Mouse (Mus musculus): Measurements from ENCODE around the gene Mctp1. TPM values are rescaled to one million over a fixed set of nuclear protein-coding genes. Genes with fewer than 3 reads are reported as not detected.

Mctp1 gene
- total and polyA plus RNA-seq, 2 experiments from 2014 or later = 7.2 to 13.5 TPM

DNA sequence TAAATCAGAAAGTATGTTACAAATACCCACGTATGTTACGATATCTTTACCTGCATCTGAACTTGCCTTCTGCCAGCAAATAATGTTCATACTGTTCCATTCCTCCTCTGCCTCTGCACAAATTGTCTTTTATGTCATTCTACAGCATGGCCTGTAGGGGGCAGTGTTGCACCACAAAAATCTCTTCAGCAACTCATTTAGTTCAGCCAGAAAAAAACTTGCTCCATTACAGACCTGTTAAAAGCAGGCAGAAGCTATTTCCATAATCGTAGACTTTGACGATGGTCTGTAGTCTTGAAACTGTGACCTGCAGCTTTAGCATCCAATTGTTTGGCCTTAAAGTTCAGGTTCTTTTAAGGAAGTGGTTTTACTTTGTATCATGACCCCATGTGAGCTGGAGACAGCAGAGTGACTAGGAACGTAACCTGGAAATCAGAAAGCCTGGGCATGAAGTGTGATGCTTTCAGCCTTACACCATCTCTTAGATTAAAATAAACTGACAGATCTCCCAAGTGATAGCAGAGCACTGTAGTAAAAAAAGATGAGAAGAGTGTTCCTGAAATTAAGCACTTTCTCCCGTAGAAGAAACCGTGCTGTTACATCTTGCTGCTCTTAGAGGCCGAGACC lies 460.4 kb downstream of the Mctp1 start:
- Histone ChIP-seq H3K9ac (no peak overlapping the region), H3K36me3 (ENCODE audit: insufficient read depth) (no peaks in the 10 kb centered on the region), H3K4me1 (ENCODE audit: insufficient read depth) (no peaks in the 10 kb centered on the region), H3K27ac (ENCODE audit: low read depth, low read length) (no peak overlapping the region), H3K27me3 (ENCODE audit: insufficient read depth, low read length) (no peaks in the 10 kb centered on the region), H3K4me2 (ENCODE audit: low read depth) (no peak overlapping the region), H3K9me3 (ENCODE audit: low read length) (no peaks in the 10 kb centered on the region), H3K4me3 (ENCODE audit: low read depth, low read length) (no peak overlapping the region)
- 40% methylated on average over 8 of the region's 8 CpGs for WGBS
- TF ChIP-seq CTCF (IDR thresholded peaks at IDR 0.05; ENCODE audit: low read depth) = peak; percentile 92
- peak; percentile 84 for ATAC-seq
- peak; percentile 87 for DNase-seq

DNA sequence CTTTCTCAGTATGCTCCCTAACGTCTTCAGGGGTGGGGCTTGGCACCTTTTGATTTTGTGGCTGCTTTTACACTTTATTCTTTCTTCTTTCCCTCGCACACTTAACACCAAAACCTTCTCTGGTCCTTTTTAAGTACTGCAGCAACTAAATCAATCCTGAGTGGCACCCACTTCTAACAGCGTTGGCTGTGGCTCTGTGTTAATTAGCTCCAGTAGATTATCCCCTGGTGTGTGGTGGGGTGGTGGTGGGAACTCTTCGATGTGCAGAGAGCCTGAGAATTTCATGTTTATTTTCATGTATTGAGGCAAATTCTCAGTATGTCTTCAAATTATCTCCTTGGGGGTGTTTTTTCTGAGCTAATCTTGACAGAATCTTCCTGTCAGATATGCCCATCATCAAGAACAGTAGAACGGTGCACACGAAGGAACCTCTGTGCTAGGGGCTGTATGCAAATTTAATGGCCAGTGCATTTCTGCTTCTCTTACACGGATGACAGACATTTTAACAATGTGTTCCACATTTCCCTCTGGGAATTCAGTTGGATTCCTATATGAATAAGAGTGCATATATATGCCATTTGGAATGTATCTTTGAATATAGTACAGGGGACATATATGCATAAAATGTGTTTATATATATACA lies 466.2 kb downstream of the Mctp1 start:
- TF ChIP-seq CTCF (IDR thresholded peaks at IDR 0.05; ENCODE audit: low read depth) = no peak
- H3K27me3 ChIP-seq (ENCODE audit: insufficient read depth, low read length) = no peaks in the 10 kb centered on the region
- no peak overlapping the region for H3K9ac ChIP-seq
- H3K4me2 ChIP-seq (ENCODE audit: low read depth) = no peak overlapping the region
- H3K36me3 ChIP-seq (ENCODE audit: insufficient read depth) = no peaks in the 10 kb centered on the region
- ATAC-seq = no peak; the same call in 1 of the 2 replicates
- H3K4me1 ChIP-seq (ENCODE audit: insufficient read depth) = no peaks in the 10 kb centered on the region
- DNase-seq = no peak
- no peak overlapping the region for H3K4me3 ChIP-seq (ENCODE audit: low read depth, low read length)
- 16% methylated on average over 7 of the region's 7 CpGs for WGBS
- H3K27ac ChIP-seq (ENCODE audit: low read depth, low read length) = no peak overlapping the region
- no peaks in the 10 kb centered on the region for H3K9me3 ChIP-seq (ENCODE audit: low read length)

DNA sequence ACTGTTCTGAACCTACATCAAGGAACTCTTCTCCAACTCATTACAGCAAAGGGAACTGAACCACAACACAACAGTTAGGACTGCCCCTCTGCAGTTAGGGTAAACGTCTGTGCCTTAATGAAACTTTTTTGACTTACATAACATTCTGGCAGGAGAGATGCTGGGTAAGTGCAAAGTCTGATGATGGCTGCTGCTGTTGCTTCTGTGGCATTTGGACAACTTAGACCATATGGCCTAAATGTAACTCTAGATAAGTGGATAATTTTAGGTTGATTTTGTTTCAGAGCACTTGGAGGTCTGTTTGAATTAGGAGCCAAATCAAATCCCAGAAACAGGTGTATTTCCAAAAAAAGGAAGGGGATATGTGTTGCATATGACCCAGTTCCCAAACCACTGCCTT lies 470.0 kb downstream of the Mctp1 start:
- no peak for TF ChIP-seq CTCF (IDR thresholded peaks at IDR 0.05; ENCODE audit: low read depth)

DNA sequence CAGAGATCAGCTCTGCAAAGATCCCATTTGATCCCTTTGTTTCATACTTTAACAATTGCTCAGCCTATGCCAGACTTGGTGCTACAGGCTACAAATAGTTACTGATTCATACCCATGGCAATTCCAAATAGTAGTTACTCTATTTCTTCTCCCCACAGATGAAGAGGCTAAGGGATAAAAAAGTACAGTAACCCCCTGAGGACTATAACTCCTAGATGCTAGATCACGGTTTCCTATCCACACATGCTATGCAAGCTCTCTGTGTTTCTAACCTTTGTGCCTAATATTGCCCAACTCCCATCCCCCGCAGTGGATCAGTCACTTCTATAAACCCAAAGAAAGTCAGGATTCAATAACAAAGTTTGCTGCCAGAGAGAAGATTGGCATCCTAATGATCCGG lies 470.7 kb downstream of the Mctp1 start:
- no peak overlapping the region for H3K4me3 ChIP-seq (ENCODE audit: low read depth, low read length)
- H3K9ac ChIP-seq = no peak overlapping the region
- no peak for DNase-seq
- no peaks in the 10 kb centered on the region for H3K9me3 ChIP-seq (ENCODE audit: low read length)
- no peaks in the 10 kb centered on the region for H3K27me3 ChIP-seq (ENCODE audit: insufficient read depth, low read length)
- H3K36me3 ChIP-seq (ENCODE audit: insufficient read depth) = no peaks in the 10 kb centered on the region
- TF ChIP-seq CTCF (IDR thresholded peaks at IDR 0.05; ENCODE audit: low read depth) = no peak
- H3K4me2 ChIP-seq (ENCODE audit: low read depth) = no peak overlapping the region
- ATAC-seq = no peak
- WGBS = 82% methylated on average over 3 of the region's 3 CpGs
- no peak overlapping the region for H3K27ac ChIP-seq (ENCODE audit: low read depth, low read length)
- no peaks in the 10 kb centered on the region for H3K4me1 ChIP-seq (ENCODE audit: insufficient read depth)

More for the DNA sequence above, 470.0 kb downstream of the Mctp1 start:
- Histone ChIP-seq H3K4me3 (ENCODE audit: low read depth, low read length) (no peak overlapping the region), H3K27me3 (ENCODE audit: insufficient read depth, low read length) (no peaks in the 10 kb centered on the region), H3K4me2 (ENCODE audit: low read depth) (no peak overlapping the region), H3K9ac (no peak overlapping the region), H3K27ac (ENCODE audit: low read depth, low read length) (no peak overlapping the region), H3K36me3 (ENCODE audit: insufficient read depth) (no peaks in the 10 kb centered on the region), H3K4me1 (ENCODE audit: insufficient read depth) (no peaks in the 10 kb centered on the region), H3K9me3 (ENCODE audit: low read length) (no peaks in the 10 kb centered on the region)
- DNase-seq (no peak), ATAC-seq (no peak)
- 34% methylated on average over 1 of the region's 1 CpGs for WGBS

DNA sequence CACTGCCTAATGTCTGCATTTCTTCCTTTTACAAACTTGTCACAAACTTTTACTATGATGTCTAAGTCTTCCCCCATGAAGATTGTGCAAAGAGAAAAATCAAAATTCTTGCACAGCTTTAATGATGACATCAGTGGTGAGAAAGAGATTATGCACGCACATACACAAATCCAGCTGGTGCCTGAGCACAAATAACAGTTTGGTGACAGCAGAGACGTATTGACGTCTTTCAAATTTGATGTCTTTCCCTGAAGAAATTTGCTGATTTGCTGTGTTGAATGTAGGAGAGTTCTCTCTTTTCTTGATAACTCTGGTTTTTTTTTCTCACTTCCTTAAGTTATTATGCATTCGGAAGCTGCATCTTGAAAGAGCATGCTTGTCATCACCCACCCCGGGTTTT lies 472.7 kb downstream of the Mctp1 start:
- 41% methylated on average over 5 of the region's 5 CpGs for WGBS
- Histone ChIP-seq H3K4me3 (ENCODE audit: low read depth, low read length) (no peak overlapping the region), H3K27ac (ENCODE audit: low read depth, low read length) (no peak overlapping the region), H3K36me3 (ENCODE audit: insufficient read depth) (no peaks in the 10 kb centered on the region), H3K9me3 (ENCODE audit: low read length) (no peaks in the 10 kb centered on the region), H3K4me2 (ENCODE audit: low read depth) (no peak overlapping the region), H3K9ac (no peak overlapping the region), H3K4me1 (ENCODE audit: insufficient read depth) (no peaks in the 10 kb centered on the region), H3K27me3 (ENCODE audit: insufficient read depth, low read length) (no peaks in the 10 kb centered on the region)
- no peak for DNase-seq
- peak; percentile 75 for ATAC-seq
- TF ChIP-seq CTCF (IDR thresholded peaks at IDR 0.05; ENCODE audit: low read depth) = no peak

DNA sequence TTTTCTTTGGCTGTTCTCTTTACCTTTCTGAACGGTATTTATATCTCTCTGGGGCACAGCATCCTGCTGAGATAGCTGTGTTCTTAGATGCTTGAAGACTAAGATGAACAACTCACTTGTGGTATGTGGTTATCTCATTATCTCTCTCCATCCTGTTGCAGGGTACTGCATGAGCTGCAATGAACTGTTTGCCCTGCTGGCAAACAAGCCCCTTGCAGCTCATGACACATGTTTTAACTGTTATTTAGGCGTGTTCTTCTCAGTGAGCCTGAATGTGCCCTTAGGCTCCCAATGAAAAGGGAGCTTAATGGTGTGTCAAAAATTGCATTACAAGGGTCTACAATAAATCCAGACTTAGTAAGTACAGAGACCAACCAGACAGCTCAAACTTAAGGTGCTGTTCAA lies 473.7 kb downstream of the Mctp1 start:
- Histone ChIP-seq H3K36me3 (ENCODE audit: insufficient read depth) (no peaks in the 10 kb centered on the region), H3K4me2 (ENCODE audit: low read depth) (no peak overlapping the region), H3K9ac (no peak overlapping the region), H3K4me1 (ENCODE audit: insufficient read depth) (no peaks in the 10 kb centered on the region), H3K27ac (ENCODE audit: low read depth, low read length) (no peak overlapping the region), H3K4me3 (ENCODE audit: low read depth, low read length) (no peak overlapping the region), H3K9me3 (ENCODE audit: low read length) (no peaks in the 10 kb centered on the region), H3K27me3 (ENCODE audit: insufficient read depth, low read length) (no peaks in the 10 kb centered on the region)
- ATAC-seq (no peak), DNase-seq (no peak)
- no peak for TF ChIP-seq CTCF (IDR thresholded peaks at IDR 0.05; ENCODE audit: low read depth)
- WGBS = 22% methylated on average over 2 of the region's 2 CpGs

DNA sequence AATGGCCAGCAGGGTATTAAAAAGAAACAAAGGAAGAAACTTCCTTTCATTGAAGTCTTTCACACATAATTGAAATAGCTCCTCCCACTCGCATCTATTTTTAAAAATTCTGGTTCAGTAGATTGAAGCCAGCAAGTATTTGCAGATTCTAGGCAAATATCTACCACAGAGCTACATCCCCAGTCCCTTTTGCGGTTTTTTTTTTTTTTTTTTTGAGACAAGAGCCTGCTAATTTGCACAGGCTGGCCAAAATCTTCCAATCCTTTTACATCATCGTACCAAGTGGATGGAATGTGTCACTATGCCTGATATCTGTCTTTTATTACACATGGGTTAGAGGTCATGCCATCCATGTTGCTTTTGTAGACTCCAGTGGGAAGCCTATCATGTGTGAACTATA lies 486.0 kb downstream of the Mctp1 start:
- H3K9ac ChIP-seq = no peak overlapping the region
- H3K4me3 ChIP-seq (ENCODE audit: low read depth, low read length) = no peak overlapping the region
- no peak for ATAC-seq
- TF ChIP-seq CTCF (IDR thresholded peaks at IDR 0.05; ENCODE audit: low read depth) = no peak
- H3K4me1 ChIP-seq (ENCODE audit: insufficient read depth) = no peaks in the 10 kb centered on the region
- H3K27me3 ChIP-seq (ENCODE audit: insufficient read depth, low read length) = no peaks in the 10 kb centered on the region
- no peak overlapping the region for H3K27ac ChIP-seq (ENCODE audit: low read depth, low read length)
- no peak for DNase-seq
- WGBS = 80% methylated on average over 3 of the region's 3 CpGs
- H3K9me3 ChIP-seq (ENCODE audit: low read length) = no peaks in the 10 kb centered on the region
- no peak overlapping the region for H3K4me2 ChIP-seq (ENCODE audit: low read depth)
- no peaks in the 10 kb centered on the region for H3K36me3 ChIP-seq (ENCODE audit: insufficient read depth)

All from forebrain, postnatal 0 days (tissue).